Mouse (Mus musculus) kidney, postnatal 4 days (tissue): ENCODE data around the gene Lta.

Source experiments
- DNase-seq, 2 experiments: peaks; one replicate each; pipeline ENCODE4 v3.0.0; 2021; ENCODE audit warnings: mixed read lengths in 2 of 2

Lta gene

DNA sequence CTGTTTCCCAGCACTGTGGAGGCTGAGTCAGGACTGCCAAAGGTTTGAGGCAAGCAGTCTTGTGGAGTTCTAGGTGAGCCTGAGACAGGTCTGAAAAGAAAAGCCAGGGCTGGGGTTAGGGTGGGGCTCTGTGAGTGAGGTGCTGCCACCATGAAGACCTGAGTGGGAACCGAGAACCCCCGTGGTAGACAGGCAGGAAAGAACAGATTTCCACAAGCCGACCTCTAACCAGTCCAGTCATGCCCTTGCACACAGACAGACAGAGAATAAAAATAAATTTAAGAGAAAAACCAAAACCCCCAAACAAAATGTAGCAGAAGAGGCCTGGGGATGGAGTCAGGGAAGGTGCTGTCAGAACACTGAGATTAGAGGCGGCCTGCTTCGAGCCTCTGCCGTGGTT lies 29.8 kb downstream of the Lta start:
- no peak for DNase-seq

DNA sequence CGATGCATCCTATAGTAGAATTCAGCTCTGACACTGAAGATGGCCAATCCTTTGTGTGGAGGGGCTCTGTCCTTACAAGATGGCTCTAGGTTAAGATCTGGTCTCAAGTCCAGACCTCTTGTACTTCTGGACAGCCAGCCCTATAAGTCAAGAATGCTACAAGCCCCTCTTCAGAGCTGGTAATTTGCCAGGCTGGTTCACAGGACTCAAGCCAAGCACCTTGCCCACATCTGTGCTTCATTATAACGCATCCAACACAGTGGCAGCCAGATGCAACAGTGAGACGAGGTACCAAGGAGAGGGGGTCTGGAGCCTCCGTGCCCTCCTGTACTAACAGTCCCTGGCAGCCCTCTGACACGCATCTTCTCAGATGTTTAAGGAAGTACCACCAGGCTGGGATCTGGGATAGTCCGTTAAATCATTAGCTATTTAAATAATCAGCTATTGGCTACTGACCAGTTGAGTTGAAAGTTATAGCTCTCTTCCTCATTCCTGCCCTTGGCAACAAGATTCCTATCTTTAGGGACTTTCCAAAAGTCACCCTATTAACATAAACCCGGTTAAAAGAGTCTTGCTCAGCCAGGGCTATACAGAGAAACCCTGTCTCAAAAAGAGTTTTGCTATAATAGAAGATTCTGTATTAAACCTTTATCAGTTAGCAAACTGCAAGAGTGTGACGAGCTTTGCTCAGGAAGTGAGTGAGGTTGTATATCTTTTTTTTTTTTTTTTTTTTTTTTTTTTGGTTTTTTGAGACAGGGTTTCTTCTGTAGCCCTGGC lies 30.8 kb downstream of the Lta start:
- DNase-seq = no peak

DNA sequence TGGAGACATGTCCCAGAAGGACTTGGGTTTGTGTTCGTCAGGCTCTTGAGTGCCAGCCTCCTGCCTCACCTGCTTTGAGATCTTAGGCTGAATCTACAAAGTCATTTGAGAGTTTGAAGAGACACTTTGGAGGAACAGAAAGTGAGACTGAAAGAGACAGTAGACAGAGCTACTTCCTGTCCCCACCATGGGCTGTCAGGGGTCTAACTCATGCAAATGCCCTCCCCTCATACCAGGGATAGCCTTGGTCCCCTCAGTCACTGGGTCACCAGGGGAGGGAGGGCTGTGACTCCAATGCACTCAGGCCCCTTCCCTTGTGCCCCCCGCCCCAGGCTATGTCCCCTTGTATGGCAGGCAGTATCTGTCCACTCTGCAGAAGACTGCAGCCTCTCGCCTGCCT lies 31.8 kb downstream of the Lta start:
- no peak for DNase-seq

DNA sequence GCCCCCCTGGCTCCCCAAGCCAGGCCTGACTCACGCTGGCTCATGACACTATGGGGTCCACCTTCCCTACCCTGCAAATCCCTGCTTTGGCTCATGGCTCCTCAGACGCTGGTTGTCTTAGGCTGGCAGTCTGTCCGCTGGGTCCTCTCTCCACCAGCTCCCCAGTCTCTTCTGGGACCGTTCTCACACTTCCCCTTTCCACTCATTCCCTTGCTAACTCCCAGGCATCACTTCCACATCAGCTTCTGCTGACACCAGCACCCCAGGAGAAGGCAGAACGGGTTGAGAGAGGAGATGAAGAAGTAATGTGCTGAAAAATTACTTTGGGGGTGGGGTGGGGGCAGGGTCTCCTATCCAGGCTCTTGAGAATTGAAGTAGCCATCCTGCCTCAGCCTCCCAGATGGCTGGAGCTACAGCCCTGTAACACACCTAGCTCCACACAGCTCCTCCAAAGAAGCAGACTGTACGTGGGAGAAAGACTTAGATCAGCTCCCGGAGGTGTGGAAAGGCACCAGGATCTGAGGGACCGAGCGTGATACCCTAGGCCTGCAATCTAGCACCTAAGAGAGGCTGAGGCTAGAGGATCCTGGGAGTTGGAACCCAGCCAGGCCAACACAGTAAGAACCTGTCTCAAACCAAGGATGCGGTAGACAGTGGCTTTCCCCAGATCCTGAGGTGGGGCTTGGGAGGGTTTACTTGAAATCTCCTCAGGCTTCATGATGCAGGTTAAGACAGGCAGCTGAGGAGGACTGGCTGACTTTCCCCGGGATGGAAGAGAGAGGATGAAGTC lies 32.5 kb downstream of the Lta start:
- DNase-seq = no peak

DNA sequence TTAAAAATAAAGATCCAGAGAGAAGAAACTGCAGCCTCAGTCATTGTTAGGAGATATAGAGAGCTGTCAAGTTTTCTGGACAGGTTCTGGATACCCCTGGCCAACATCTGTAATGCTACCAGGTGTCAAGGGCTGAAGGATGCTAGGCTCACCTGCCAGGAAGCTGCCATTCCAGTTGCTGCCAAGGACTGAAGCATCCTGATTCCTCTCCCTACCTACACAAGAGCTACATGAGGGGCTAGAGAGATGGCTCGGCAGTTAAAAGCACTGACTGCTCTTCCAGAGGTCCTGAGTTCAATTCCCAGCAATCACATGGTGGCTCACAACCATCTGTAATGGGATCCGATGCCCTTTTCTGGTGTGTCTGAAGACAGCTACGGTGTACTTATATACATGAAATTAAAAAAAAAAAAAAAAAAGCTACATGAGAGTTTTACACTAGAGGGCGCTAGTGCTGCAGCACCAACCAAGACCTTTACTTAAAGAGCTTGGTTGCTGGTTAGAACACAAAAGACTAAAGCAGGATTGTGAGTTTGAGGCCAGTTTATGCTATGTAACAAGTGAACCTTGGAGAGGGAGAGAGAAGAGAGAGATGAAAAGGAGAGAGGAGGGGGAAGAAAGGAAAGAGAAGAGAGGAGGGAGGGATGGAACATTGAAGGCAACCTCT lies 36.5 kb downstream of the Lta start:
- DNase-seq = peak in 1 of 2 experiments; percentile 58

DNA sequence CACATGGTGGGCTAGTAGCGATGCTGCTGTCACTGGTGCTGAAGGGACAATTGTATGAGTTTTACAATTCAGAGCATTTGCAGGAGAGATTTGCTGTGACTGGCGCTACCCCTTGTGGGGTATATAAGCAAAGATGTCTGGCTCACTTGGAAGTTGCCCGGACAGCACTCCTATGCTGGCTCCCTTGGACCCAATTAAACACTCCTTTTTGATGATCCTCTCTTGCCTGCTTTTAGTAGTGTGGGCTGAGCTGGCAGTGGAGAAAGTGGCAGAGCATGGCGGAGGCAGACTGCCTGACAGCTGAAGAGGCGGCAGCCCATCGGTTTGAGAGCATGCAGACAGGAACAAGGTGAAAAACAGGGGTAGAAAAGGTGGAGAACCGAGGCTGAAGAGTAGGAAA lies 37.4 kb downstream of the Lta start:
- DNase-seq = no peak

DNA sequence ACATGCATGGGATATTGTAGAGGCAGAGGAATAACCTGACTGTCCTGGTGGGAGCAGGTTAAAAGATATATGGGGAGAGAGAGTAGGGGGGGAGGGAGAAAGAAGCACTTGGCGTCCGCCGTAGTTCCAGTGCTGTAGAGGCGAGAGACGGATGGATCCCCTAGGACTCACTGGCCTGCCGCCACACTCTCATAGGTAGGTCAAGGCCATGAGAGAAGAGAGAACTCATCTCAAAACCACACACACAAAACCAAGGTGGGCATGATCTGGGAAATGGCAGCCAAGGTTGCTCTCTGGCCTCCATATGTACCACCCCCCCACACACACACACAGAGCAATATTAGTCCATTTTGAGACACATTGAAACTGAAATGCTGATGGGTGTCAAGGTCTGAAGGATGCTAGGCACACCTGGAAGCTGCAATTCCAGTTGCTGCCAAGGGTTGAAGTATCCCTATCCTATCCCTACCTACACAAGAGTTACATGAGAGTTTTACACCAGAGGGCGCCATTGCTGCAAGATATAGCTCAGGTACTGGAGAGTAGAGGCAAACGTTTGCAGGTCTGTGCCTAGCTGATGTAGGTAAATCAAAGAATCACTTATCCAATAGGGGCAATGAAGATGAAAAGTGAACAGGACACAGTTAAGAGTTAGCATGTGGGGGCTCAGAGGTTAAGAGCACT lies 38.7 kb downstream of the Lta start:
- peak; percentile 73 to 79 for DNase-seq

DNA sequence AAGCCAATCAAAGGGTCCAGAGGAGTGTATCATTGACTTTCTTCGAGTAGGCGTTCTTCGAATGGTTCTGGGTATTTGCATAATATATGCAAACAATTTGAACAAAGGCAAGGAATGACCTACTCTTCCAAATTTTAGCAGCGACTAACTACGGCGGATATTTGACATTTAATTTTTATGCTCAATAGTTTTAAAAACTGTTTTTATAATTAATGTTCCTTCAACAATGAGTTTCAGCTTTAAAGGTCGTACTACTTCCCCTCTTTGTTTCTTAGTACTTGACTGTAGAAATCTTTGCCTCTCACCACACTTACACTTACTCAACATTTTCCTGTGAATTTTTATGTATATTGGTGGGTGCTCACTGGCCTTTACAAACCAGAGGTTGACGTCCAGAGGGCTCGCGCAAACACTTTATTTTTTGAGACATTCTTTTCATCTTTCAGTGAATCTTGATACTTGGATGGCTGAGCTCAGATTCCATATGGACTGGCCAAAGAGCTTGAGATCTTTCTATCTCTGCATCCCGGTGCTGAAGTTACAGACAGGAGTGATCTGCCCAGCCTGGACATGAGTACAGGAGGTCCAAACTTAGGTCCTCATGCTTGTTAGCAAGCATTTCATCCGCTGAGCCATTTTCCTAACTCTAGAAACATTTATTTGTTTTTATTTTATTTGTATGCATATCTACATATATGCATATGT lies 39.5 kb downstream of the Lta start:
- no peak for DNase-seq

DNA sequence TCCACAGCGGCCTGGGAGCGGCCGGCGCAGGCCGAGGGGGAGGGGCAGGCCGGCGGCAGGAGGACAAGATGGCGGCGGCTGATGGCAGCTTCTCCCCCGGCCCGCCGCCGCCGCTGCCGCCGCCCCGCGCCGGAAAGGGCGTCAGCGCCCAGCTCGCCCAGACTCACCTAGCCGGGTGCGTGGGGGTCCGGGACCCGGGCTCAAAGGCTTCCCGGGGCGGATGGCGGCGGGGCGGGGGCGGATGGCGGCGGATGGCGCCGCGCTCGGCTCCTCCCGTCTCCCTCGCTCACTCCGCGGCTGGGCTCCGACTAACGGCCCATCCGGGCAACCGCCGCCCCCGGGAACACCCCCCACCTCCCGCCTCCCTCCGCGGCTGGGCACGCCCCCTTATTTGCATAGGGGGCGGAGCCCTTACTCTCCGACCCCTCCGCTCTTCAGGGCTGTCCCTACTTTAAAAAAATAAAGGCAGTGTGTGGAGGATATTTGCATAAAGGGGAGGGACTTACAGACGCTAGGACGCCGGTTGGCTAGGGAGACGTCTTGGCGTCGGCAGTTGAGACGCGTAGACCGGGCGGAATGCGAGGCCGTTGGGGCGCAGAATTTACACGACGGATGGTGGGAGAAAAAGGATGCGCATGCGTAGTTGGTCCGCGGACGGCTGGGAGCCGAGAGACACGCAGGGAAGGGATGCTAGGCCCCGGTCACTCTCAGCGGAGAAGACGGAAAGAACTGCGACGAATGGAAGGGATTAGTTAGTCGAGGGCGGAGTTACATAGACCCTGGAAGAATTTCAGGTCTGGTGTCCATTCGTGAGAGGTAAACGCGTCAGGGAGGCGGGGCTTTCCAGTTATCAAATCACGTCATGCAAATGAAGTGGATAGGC lies 40.3 kb downstream of the Lta start, which contains the start of gene Prrc2a:
Prrc2a (minus strand) TSS at position 330 of the 883 bp plus-strand sequence.
- peak; percentile 98 to 99 for DNase-seq

DNA sequence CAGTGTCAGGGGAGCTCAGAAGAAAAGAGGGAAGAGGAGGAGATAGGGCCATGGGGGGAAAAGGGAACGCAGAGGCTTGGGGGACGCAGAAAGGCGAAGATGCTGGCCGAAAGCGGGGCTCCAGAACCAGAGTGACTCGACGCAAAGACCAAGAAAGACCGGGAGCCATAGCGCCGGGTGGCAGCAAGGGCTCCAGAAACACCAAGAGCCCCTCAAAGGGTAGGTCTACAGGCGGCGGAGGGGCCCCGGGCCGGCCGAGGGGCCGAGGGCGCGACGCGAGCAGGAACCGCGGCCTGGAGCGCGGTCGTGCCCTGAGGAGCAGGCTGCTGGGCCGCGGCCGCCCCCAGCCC lies 41.0 kb downstream of the Lta start:
- no peak for DNase-seq

DNA sequence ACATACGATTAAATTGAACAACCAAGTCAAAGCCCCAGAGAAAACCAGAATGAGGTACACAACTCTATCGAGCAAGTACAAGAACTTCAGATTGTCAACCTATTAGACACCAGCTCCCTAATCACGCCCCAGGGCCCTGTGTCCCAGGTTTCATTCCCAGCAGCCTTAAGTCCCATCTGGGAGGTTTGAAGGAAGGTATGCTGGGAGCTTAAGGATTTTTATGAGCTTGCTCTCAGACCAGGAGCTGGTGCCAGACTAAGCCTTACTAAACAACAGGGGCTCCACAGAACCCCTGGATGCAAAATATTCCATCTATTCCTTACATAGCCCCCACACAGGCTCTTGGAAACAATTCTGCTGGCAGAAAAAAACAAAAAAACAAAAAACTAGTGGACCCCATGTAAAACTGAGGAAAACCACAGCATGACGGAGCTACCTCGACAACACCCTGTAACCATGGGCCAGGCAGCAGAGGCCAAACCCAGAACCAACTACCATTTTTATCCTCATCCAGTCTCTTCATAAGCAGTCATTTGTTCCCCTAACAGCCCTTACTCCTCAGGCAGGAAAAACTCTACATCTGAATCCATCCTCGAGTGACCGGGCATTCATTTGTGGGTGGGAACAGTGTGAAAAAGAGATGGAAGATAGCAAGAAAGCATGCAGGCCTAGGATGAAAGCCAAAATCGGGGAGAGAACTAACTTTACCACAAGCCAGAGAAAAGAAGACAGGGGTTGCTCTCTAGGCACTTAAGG lies 41.6 kb downstream of the Lta start:
- peak in 1 of 2 experiments; percentile 33 for DNase-seq

DNA sequence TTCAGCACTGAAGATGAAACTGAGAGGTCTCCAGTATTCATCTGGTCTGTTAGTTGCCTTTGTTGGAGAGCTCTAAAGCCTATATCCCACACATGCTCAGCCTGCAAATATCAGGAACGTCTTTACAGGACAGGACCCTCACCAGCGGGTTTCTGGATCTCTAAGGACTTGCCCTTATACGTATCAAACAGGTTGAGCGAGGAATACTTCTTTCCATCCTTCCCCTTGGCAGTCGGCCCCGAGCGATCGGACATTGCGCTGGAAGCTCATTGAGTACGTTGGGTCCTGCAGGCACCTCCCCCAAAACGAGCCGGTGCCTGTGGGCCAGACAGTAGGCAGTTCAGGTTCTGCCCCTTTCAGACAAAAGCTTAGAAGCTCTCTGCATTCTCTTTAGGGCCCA lies 42.4 kb downstream of the Lta start:
- DNase-seq = peak; percentile 50 to 59

DNA sequence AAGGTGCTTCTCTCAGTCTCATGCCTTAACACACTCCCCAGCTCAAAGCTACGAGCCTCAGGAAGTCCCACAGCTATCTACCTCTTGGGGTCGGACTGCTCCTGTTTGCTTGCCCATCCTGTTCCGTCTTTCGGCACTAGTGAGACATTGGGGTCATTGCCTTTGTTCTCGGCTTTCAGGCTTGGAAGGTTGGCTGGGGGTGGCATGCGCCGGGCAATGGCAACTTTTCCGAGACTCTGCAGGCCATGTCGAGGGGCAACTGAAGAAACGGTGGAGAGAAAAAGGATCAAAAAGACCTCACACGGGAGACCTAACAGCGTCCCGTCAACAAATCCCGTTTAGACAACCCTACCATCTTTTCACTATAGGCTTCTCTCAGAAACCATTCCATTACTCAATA lies 43.0 kb downstream of the Lta start:
- DNase-seq = peak in 1 of 2 experiments; percentile 5

DNA sequence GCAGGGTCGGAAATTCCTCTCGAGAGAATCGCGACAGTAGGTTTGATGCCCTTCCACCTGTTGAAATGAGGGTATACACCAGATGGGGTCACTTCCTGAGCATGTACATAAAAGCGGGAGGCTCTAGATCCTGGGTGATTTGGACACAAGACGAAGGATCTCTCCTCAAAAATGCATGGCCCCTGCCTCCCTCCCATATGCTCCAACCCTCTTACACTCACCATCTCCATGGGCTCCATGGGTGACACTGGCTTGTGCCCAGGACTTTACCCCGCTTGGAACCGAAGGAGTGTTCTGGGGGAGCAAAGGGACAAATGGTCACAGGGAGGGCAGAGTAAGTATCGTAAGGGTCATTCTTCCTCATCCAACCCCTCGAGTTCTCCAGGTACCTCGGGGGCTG lies 43.7 kb downstream of the Lta start:
- no peak for DNase-seq

DNA sequence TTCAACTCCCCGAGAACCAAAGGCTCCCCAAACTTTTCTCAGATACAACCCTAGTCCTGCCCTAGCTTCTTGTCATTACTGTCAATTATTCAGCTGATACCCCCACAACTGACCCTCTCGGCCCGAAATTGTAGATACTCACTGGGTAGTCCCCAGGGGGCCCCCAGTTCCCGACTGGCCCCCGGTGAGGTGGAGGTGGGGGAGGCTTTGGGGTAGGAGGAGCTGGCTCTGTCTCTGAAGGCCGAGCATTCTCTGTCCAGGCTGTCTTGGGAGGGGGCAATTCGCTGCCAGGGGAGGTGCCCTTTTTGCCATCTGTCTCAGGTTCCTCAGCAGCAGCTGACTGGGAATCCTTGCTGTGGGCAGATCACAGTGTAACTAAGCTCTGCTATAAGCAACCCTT lies 45.5 kb downstream of the Lta start:
- no peak for DNase-seq

DNA sequence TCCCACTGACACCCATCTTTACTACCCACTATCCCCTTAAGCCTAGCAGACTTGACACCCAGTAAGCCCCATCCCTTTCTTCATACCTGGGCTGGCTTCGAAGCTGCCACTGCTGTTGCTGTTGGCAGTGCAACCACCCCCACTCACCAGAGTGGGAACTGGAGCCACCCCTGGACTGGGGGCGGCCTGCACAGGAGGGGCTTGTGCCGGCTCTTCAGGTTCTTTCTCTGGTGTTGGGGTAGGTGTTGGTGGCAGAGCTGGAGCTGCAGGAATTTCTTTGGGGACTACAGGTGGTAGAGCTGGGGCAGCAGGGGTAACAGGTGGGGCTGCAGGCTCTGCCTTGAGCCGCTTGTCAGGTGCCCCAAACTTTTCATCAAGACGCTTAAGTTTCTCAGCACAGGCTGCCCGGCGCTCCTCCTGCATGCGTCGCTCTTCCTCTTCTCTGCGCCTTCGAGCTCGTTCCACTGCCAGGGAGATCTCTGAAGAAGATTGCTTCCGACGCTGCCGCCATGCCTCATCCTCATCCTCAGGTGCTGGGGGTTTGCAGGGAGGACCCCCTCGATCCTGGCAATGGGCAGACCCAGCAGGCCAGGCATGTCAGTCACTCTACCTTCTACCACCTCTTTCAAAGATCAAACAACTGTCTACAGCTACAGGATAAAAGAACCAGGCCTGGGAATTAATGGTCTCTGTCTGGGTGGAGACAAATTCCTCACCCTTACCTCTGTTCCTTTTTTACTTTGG lies 46.1 kb downstream of the Lta start:
- DNase-seq = no peak

DNA sequence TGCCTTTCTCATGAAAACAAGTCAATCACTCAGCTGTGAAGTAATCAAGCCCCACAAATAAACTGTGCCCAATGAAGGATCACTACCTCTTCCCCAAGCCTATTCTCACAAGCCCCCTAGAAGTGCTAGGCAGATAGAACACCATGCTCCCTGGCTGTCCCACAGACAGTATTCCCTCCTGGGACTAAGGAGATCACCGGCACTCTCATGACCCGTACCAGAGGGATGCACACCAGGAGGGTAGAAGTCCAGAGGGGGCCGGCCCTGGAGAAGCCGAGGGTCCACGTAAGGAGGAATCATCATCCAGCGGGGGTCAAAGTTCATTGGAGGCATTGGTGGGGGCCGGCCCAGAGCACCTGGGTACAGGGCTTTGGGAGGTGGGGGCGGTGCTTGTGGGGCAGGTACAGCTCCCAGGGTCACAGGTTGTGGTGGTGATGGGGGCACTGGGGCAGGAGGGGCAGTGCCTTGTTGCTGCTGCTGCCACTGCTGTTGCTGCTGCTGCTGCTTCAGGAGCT lies 47.4 kb downstream of the Lta start:
- peak in 1 of 2 experiments; percentile 37 for DNase-seq

DNA sequence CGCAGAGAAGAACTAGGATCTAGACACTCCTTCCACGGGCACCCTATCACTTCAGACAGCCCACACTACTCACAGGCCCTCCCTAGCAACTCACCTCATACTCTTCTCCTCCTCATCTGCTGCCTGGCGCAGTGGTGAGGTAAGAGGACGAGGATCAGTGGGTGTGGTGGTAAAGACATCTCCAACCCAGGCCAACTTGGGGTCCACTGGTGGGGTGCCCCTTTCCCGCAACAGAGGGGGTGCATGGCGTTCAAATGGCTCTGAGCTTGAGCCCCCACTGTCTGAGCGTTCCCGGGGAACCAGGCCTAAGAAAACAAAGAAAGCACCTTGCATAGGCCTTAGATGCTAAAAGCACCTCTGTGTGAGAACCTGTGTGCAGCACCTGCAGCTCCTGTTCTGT lies 47.9 kb downstream of the Lta start:
- DNase-seq = no peak

DNA sequence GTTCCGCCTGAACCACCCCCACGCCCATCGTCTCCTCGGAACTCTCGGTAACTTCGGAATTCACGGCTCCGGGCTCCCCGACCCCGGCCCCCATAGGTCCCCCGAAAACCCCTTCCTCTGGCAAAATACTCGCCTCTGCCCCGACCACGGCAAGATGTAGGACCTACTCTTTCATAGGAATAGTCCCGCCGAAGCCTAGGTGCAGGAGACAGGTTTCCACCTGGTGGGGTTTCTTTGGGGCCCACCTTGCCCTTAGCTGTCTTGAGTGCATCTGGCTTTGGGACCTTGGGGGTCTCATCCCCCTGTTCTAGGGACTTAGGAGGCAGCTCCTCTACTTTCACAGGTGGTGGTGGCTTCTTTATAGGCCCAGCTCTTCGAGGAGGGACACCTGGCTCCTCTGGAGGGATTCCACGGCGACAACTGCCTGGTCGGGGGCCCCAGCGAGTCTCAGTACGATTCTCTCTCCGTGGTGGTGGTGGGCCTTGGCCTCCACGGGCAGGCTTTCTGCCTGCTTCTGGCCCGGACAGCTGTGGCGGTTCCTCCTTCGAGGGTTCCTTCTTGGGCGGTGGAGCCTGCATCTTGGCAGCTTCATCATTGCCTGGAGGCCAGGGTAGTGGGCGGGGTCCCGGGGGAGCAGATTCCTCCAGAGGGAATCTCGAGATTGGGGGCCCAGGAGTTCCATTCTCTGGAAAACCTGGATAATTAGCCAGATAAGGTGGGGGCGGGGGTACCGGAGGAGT lies 48.5 kb downstream of the Lta start:
- no peak for DNase-seq
